Mouse (Mus musculus) liver, adult 2 months (tissue): ENCODE data around the gene Pxt1.

Source experiments
- CTCF ChIP-seq: fragments of 200-500 bp; IDR thresholded peaks from 2 replicates; pipeline ENCODE4 v1.5.1; 2011; ENCODE audit warnings: low read depth, low read length, control low read depth
- POLR2A ChIP-seq: fragments of 200-500 bp; IDR thresholded peaks from 2 replicates; pipeline ENCODE4 v1.6.1; 2011; ENCODE audit warnings: low read length, control low read depth; ENCODE audit not compliant: insufficient read depth; ENCODE audit errors: extremely low read depth

DNA sequence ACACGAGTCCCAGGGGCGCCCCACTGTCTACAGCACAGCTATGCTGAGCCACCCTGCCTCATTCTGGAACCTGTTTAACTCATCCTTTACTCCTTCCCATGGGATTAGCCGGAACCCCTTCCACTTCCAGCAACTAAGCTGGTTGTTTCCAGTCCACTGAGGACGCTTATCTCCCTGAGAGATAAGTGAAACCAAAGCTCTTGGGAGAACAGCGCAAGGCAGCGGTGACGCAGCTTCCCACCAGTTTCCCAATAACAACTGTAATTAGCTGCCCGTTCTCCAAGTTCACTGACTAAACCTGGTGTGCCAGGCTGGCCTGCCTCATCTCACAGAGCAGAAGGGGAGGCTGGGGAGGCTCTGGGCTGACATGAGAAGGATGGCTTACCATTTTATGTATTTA, 22.6 kb downstream of the Pxt1 start:
- TF ChIP-seq CTCF: no peak
- no peak for TF ChIP-seq POLR2A
